Mouse (Mus musculus) T-cell, adult 2 months (primary cell): ENCODE results near the gene Cdk5.
"Not testable (repeated sequence)": the region's sequence is repeated elsewhere in the genome, so short reads cannot be mapped to it uniquely, and the experiment has no call there.

Experiments
- DNase-seq: peaks from one replicate; pipeline ENCODE4 v3.0.0; 2022; ENCODE audit warnings: low spot score

Cdk5 gene

DNA sequence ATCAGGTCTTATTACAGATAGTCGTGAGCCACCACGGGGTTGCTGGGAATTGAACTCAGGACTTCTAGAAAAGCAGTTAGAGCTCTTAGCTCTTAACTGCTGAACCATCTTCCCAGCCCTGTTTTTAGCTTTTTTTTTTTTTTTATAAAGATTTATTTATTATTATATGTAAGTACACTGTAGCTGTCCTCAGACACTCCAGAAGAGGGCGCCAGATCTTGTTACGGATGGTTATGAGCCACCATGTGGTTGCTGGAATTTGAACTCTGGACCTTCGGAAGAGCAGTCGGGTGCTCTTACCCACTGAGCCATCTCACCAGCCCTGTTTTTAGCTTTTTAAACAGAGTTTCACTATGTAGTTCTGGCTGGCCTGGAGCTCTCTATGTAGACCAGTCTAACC, 27.1 kb downstream of the Cdk5 start:
- DNase-seq = not testable (repeated sequence)

DNA sequence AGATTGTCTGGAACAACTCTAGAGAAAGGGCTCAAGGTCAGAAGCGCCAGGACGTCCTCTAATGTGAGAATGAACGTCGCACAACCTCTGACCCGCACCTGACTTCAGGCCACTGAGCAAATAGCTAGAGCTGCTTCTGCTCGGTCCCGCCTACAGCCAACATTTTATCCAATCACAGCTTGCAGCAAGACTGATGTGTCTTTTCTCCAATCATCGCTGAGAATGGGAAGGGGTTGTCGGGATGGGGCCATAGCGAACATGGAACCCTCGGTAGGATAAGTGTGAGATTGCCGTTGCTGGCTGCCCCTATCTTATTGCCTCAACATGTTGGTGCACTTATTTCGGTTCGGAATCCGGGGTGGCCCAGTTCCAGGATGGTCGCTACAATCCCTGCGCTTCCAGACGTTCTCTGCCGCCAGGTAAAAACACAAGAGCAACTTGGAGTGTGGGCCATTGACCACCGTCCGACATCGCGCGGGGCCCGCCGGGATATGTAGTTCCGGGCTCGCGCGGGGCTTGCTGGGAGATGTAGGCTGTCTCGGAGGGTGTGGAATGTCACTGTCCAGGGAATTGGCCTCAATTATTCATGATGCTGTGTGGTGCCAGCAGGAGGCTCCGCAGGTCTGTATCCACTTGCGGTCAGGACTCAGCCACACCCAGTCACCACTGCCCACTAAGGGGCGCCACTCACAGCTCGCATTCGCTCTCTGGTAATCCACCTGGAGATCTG, 29.0 kb downstream of the Cdk5 start:
- peak; percentile 86 for DNase-seq

DNA sequence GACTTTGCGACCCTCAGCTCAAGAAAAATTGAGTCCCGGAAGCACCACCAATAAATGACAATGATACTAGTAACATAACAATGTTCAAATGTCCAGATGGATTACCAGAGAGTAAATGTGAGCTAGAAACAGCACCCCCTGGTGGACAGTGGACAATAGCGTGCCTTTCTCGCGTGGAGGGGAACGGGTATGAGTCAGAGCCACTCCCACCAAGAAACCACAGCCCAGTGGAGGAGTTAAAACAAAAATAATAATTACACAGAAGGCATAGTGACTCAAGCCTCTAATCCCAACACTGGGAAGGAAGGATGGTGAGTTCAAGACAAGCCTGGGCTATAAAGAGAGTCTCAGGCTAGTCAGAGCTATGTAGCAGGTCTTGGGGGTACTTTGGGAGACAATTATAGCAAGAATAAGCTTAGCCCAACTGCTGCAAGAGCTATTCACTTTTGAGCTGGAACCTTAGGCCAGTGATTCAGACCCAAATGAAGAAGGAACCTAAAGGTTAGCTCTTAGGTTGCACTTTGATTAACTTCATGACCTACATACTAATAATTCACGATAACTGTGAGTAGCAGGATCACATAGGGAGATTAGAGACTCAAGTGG, 29.8 kb downstream of the Cdk5 start, which contains the start of gene Abcb8:
TSS of gene Abcb8 (plus strand) at position 272 of the 606 bp plus-strand sequence.
- DNase-seq = peak; percentile 85

DNA sequence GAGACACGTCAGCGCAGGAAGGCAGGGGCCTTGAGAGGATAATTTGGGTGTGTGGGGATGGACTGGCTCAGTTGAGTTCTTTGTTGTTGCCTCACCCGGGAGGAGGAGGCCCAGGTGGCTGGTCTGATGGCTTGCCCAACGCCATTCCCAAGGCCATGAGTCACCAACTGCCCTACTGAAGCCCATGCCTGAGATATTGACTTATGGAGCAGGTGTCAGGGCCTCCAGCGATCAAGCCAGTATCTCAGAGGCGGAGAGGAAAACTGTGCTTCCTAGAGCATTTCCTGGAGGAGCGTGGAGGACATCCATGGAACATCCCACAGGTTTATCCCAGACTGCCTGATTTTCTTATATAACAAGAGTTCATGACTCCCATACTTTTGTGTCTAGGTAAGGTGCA, 30.6 kb downstream of the Cdk5 start:
- no peak for DNase-seq

DNA sequence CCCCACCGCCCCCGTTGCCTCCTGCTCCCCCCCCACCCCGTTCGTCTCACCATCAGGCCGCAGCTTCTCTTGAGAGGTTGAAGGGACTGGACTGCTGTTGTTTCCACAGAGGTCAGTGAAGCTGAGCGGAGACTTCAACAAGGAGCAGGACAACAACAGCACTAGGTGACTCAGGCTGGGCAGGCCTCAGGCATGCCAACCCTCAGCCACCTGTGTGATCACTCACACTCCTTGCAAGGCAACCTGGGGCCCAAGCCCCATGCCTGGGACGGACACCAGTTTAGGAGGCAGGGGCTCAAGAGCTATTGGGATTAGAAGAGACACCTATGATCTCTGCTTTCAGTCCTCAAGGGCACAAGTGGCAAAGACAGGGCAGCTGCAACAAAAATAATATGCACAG, 31.5 kb downstream of the Cdk5 start, which contains the start of gene Atg9b:
TSS of gene Atg9b (minus strand) at position 280 of the 400 bp plus-strand sequence.
- no peak for DNase-seq

DNA sequence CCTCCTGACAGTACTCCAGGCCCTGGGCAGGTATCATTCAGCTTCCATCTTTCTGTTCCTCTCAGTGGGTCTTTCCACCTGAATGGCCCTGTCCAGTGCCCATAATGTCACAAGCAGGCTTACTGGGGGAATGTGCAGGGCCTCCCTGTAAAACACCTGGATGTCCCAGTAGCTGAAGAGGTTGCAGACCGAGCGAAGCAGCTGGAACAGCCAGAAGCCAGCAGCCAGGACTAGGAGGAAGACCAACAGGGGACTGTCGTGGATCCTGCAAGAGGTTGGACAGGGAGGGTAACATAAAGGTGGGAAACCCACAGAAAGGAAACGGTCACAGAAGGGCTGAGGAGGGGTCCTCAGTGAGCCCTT, 33.7 kb downstream of the Cdk5 start:
- DNase-seq = no peak

DNA sequence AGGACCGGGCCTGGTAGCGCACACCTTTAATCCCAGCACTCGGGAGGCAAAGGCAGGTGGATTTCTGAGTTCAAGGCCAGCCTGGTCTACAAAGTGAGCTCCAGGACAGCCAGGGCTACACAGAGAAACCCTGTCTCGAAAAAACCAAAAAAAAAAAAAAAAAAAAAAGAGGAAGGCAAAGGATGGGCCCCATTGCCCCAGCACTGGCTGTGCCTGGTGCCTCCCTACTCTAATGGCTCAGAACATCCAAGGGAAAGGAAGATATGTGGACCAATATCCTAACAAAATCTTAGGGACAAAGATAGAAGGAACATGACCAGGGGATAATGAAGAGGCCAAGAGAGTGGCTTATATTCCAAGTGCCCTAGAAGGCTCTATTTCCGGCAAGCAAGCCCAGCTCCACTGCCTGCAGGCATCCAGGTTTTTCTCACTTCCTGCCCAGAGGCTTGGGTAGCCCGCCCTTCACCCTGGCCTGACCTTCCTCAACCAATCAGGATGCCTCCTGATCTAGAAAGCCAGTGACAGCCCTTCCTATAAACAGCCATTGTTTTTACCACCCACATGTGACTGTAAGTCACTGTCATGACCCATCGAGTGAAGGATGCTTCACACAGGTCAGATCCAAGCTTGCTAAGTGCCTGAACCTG, 34.2 kb downstream of the Cdk5 start:
- DNase-seq = peak; percentile 32

DNA sequence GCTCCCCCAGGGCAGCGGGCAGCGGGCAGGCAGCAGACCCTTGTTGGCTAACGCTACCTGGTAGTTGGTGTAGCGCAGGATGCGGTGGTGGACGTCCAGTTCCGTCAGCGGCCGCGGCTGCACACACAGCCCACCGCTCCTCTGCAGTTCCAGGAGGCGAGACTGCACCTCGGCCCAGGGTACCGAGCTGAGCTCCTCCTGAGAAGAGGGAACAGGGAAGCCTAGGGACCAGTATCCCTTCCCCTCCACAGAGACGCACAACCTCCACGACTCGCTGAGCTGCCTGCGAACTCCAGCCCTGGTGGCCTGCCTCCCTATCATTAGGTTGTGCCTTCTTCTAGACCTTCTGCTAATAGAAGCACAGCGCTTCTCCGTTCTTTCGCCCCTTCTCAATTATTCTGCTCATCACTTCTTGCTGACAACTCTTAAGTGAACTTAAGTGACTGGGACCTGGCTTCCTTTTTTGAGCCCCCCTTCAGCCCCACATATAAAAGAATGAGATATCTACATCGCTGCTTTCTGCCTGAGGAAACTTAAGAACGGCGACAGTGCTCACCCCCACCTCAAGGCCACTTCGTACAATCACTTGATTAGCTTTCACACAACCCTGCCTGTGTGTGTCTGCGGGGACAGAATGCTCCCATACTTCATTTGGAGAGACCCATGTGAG, 34.9 kb downstream of the Cdk5 start:
- no peak for DNase-seq

DNA sequence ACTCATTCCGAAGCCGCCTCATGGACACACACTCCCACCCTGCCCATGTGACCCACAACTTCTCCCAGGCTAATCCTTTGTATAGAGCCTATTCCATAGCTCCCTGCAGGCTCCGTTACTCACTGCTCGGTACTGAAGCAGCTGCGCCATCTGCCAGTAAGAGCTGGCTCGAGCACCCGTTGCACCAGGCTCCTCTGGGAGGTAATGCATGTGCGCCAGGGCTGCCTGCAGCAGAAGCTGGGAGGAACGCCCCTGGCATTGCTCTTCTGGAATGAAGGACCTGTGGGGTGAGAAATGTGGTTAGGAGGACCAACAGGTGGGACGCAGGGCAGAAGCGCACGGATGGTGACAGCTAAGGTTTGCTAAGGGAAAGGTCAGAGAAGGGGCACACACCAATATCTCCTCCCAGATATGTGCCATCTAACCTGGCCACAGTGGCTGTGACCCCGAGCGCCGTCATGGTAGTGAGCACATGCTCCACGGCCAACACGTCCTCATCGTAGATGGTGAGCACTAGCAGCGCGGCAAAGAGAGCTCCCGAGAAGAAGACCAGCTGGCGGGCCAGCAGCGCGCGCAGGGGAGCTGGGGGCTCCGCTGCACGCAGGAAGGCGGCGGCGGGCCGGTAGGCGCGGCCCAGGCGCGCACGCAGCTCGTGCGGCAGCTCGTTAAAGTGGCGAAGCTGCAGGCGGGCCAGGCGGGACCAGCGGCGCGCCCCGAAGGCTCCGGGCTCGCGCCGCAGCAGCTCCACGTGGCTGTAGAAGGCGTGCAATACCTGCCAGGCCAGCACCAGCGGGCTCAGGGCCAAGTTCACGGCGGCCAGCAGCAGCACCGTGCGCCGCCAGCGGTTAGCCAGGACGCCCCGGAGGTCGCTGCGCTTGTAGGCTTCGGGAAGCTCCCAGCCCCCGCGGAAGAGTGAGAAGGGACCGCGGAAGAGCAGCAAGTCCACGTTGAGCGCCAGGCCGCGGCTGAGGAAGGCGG, 35.8 kb downstream of the Cdk5 start:
- DNase-seq = peak; percentile 34

DNA sequence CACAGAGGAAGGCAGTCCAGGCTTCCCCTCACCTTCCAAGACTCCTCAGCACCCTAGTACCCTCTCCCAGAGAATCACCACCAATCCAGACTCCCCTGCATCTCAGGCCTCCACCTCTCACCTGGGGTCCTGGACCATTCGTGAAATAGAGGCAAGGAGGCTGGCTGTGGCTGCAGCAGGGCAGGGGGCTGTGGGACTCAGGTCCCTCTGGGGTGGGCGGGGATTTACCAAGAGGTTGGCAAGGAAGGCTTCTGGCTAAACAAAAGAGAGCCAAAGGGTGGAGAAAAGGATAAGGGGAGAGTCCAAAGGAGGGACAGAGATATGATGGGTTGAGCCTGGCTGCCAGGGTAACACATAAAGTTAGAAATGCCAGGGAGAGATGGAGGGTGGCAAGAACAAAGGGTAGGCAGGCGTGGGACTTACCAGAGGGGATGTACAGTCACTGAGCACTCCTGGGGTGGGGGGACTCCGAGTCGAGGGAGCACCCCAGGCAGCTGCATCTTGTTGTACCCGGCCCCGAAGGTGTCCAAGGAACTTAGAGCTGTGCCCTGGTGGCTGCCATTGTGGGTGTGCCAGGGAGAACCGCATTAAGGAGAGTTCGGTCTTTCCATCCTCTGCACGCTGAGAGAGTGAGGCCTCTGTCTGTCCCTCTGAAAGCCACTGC, 37.3 kb downstream of the Cdk5 start:
- no peak for DNase-seq

DNA sequence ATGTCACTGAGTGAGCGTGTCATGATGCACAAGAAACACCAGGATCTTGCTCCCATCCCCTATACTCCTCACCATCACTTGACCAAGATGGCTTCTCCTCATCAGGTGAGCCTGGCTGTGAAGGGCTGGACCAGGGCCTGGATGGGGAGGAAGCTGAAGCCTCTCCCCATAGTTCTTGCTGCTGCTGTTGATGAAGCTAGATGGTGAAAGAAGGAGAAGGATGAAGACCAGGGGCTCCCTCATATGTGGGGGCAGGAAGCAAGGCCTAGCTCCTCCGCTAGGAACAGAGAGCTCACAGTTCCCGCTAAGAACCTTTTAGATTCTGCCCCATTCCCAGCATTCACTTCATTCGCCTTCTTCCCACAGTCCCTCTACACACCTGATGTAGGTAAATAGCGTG, 38.0 kb downstream of the Cdk5 start:
- no peak for DNase-seq

DNA sequence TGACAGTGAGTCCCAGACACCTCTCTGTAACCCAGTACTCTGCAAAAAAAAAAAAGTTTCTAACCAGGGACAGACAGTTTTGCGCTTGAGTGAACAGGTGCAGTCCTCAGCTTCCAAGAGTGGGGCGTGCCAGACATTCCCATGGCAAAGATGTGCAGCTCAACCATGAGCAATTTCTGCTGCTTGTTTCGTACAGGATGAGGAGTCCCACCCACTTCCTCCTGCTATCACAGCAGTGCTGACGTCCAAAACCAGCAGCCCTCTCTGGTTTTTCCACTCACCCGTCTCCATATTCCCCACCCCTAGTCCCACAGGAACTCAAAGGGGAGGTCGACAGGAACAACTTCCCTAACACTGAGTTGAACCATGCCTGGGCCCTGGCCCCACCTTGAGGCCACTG, 38.9 kb downstream of the Cdk5 start:
- no peak for DNase-seq

DNA sequence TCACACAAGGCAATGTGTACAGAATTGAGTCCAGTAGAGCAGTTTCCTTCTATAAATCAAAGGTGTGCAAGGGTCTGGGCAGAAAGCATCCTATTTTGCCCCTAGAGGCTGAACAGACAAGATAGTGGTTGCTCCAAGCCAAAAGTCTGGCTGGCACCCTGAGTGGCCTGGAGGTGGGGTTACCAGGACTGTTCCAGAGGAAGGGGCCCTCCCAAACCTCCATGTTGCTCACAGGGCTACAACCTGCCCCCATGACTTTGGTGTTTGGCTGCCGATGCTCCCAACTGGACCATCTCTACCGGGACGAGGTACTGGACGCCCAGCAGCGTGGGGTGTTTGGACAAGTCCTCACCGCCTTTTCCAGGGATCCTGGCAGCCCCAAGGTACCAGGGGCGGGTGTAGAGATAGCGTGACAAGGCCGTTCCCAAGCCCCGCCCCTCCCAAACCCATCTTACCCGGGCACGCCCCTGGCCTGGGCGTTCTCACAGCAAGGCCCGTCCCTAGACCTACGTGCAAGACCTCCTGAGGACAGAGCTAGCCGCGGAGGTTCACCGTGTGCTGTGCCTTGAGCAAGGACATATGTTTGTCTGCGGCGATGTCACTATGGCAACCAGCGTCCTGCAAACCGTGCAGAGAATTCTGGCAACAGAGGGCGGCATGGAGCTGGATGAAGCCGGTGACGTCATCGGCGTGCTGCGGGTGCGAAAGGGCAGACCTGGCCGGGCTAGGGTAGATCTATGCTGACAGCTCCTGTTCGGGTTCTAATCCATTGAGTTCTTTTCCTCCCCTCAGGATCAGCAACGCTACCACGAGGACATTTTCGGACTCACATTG, 40.1 kb downstream of the Cdk5 start:
- DNase-seq = peak; percentile 90

DNA sequence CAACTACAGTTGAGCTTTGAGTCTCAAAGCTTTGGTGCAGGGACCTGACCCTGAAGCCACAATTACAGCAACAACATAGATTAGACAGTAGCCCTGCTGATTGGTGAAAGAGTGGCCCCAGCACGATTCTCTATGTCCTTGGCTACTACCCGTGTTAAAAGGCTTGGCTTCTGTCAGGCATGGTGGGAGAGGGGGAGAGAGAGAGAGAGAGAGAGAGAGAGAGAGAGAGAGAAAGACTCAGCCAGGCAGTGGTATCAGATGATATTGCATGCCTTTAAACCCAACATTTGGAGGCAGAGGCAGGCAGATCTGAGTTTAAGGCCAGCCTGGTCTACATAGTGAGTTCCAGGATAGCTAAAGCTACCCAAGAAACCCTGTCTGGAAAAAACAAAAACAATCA, 41.3 kb downstream of the Cdk5 start:
- DNase-seq = no peak

DNA sequence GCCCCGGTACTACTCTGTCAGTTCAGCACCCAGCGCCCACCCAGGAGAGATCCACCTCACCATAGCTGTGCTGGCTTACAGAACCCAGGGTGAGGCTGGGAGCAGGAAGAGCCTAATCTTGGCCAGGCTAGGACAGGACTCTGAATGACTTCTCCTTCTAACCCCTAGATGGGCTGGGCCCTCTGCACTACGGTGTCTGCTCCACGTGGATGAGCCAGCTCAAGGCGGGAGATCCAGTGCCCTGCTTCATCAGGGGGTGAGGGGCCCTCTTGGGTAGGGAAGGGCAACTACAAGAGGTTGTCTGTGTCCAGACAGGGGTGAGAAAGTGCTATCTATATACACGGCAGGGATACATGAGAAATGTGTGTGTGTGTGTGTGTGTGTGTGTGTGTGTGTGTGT, 41.8 kb downstream of the Cdk5 start:
- no peak for DNase-seq

DNA sequence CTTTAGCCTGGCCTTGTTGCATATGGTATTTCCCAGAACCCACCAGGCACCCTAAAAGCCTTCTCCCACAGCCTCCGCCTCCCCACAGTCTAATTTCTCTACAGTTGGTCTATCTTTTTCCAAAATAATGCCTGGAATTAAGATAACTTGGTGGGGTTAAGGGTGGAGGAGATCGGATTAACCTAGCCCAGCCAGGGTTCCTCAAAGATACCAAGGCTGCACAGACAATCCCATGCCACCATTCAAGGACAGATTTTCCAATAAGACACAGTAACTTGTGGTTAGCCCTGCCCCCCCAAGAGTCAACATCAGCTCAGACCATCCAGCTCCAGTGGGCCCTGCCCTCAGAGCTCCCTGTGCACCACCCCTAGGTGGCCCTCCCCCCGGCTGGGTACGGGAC, 42.8 kb downstream of the Cdk5 start:
- DNase-seq = no peak

DNA sequence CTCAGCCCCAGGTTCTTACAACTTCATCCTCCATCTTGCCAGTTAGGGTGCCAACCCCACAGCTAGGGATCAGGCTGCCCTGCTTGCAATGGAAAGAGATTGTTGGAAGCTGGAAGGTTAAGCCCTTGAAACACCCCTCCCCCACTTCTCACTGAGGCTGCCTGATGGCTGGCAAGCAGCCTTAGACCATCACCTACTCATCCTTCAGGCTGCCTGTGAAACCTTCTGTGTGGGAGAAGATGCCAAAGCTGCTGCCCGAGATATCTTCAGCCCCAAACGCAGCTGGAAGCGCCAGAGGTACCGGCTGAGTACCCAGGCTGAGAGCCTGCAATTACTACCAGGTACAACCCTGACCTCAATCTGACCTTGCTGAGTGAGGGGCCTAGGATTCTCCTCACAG, 43.8 kb downstream of the Cdk5 start:
- DNase-seq = no peak

DNA sequence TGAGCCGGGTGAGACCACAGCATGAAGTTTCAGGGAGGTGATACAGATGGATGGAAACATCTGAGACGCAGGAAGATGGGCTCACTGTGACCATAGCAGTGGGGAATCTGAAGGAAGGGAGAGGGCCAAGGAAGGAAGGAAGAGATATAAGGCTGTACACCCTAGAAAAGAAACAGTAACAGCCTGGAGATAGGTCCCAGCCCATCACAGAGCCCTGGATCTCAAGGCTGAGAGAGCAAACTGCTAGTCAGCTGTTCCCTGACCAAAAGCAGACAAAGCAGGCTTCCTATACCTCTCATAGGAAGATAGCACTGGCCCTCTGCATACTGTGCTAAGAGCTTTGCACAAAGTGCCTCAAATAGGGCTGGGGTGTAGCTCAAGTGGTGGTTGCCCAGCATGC, 44.6 kb downstream of the Cdk5 start:
- no peak for DNase-seq

DNA sequence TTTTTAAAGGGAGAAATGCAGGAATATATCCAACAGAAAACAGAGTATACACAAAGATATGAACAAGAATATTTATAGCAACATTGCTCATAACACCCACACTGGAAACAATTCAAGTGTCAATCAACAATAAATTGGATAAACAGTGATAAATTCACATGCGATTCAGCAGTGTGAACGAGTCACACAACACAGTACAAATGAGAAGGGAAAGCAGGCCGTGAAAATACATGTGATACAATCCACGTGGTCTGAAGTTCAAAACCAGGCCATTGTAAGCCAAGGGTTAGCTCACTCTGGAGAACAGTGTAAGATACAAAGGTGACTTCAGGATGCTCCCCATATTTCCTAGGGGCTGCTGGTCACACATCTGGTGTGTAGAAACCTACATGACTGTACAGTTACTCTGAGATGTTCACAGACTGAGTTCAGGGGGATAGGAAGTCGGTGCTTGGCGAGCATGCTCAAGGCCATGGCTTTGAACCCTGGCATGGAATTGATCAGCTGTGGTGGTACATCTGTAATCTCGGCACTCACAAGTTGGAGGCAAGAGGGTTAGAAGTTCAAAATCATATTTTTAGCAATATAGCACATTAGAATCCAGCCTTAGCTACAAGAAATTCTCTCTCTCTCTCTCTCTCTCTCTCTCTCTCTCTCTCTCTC, 48.5 kb downstream of the Cdk5 start:
- DNase-seq = no peak

DNA sequence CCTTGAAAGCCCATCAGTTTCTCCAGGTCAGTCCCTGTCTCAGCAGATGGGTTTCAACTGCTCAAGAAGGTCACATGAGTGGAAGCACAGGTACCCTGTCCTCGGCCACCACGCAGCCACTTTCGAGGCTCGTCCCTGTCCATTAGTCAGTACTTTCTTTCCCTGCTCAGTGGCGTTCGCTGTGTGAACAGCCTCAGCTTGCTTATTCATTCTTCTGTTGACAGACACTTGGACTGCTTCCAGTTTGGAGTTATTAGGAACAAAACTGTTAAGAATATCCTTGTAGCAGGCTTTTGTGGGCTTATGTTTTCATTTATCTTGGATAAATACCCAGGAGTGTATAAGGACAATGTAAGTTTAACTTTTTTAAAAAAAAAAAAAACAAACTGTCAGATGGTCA, 49.1 kb downstream of the Cdk5 start:
- no peak for DNase-seq
